Mouse (Mus musculus): ENCODE data around the gene Cyp2d22. TPM values are rescaled to one million over a fixed set of nuclear protein-coding genes. Genes with fewer than 3 reads are reported as not detected.

Gene Cyp2d22
- polyA plus RNA-seq, 1 experiment = 0.78 TPM

DNA sequence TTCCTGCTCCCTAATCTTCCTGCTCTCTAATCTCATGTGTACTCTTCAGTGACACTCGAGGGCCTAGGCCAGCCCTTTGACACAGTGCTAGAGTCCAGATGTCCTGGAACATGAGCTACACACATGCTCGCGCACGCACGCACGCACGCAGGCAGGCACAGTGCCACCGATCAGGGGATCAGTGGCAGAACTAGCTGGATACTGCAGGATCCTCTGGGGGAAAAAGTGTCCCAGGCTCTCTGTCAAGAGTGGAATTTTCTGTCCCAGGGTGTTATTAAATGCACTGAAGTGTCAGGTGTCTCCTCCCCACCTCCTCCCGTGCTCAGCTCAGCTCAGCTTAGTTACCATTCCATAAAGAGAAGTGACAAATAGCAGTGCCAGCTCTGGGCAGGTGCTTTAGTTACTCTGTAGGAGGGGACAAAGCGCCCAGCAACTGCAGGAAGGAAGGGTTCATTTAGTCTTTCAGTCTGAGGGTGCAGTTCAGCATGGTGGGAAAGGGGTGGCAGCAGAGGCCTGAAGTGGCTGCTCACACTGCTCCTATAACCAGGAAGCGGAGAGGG lies 18.5 kb downstream of the Cyp2d22 start:
- Histone ChIP-seq H3K4me1 (ENCODE audit: control insufficient read depth, insufficient read depth, low read length) (no peaks in the 10 kb centered on the region), H3K4me3 (ENCODE audit: insufficient read depth, low read length) (no peak overlapping the region), H3K27ac (ENCODE audit: insufficient read depth, low read depth, low read length) (no peak overlapping the region)
- TF ChIP-seq POLR2A (IDR thresholded peaks at IDR 0.05; ENCODE audit: borderline replicate concordance, low read depth, low read length) = no peak
- no peak for TF ChIP-seq CTCF (IDR thresholded peaks at IDR 0.05; ENCODE audit: low read depth, low read length)

DNA sequence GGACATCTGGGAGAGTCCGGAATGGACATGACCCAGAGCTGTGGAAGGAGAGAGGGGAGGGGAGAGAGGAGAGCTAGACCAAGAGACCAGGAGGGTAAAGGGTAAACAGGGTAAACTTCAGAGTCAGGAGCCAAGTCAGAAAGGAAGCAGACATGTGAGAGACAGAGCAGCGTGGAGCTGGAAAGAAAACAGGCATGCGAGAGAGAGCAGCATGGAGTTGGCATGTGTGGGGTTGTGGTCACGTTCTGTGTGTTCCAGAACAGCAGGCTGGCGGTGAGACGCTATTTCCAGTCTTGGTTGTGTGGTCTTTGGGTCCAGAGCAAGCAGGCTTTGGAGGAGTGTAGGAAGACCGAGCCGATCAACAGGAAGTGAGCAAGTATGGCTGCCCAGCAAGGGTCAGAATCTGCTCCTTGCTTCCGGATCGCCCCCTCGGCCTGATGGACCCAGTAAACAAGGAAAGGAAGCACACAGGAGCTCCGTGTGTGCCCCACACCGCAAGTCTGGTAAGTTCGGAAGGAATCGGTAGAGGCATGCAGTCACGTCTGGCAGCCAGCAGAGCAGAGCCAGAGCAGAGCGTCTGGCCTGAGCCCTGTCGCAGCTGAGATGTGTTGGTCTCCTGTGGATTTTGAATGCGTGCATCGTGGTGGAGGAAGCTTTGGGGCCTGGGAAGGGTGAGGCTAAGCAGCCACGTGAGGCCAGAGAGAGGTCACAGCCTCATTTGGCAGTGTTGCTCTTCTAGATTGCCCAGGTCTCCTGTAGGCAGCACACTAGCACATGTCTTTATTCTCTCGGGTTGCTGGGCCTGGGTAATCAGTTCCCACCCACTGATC lies 21.4 kb downstream of the Cyp2d22 start:
- Histone ChIP-seq H3K27ac (ENCODE audit: insufficient read depth, low read depth, low read length) (no peak overlapping the region), H3K4me1 (ENCODE audit: control insufficient read depth, insufficient read depth, low read length) (no peaks in the 10 kb centered on the region), H3K4me3 (ENCODE audit: insufficient read depth, low read length) (no peak overlapping the region)
- TF ChIP-seq CTCF (IDR thresholded peaks at IDR 0.05; ENCODE audit: low read depth, low read length) (no peak), POLR2A (IDR thresholded peaks at IDR 0.05; ENCODE audit: borderline replicate concordance, low read depth, low read length) (no peak)

DNA sequence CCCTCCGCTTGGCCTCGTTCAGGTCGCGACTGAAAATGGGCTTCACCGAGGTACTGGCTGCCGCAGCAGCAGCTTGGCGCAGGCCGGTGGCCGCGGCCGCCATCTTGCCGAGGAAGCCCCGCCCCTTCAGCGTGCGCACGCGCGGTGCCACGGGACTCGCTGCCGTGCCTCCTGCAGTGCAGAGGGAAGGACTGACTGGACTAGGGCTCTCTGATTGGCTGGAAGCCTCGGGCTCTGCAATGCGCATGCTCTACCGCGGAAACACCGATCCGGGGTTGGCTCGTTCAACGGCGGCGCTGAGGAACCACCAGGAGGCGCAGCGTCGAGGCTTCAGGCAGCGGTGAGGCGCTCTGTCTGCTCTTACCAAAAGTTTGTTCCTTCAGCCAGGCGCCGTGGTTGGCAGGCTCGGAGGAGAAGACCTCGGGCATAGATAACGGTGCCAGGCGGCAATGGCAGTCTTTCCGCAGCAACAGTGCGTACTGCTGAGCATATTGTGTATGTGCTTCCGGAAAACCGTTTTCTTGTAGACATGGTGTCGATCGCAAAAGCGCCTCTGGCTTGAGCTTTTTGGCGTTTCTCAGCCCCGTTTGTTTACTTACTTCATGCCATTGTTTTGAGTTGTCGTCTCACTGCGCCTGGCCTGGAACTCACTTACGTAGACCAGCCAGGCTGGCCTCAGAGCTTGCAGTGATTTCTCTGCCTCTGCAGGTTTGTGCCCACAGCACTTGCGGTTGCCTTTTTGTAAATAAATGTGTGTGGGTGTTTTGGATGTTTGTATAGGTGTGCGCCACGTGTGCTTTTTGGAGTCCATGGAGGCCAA lies 25.7 kb downstream of the Cyp2d22 start, which contains the start of gene Ndufa6:
TSS of gene Ndufa6 (minus strand) at position 197 of the 820 bp plus-strand sequence.
- TF ChIP-seq CTCF (IDR thresholded peaks at IDR 0.05; ENCODE audit: low read depth, low read length) = peak; percentile 41; the same call in 1 of the 2 replicates
- peak; percentile 96 for TF ChIP-seq POLR2A (IDR thresholded peaks at IDR 0.05; ENCODE audit: borderline replicate concordance, low read depth, low read length)
- peaks cover 10% of the 10 kb centered on the region for H3K4me1 ChIP-seq (ENCODE audit: control insufficient read depth, insufficient read depth, low read length)

DNA sequence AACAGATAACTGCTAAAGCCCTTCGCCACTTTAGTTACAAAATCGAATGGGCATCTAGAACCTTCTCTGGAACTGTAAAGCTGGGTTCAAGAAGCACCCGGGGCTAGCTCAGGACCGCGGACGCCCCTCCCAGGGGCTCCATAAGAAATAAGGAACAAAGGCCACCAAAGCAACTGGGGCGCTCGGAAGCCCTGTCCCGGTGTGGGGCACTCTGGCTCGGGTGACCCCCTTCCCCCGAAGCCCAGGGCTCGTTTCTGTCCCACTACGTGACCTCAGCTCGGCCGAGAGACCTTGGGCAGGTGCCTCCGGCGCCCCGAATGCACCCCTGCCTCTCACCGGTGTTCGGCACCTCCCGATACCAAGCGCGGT lies 26.3 kb downstream of the Cyp2d22 start:
- H3K4me1 ChIP-seq (ENCODE audit: control insufficient read depth, insufficient read depth, low read length) = peaks cover 15% of the 10 kb centered on the region
- TF ChIP-seq POLR2A (IDR thresholded peaks at IDR 0.05; ENCODE audit: borderline replicate concordance, low read depth, low read length) (no peak), CTCF (IDR thresholded peaks at IDR 0.05; ENCODE audit: low read depth, low read length) (no peak)
- peak overlapping the region; percentile 71 for H3K4me3 ChIP-seq (ENCODE audit: insufficient read depth, low read length)
- peak overlapping the region; percentile 8 for H3K27ac ChIP-seq (ENCODE audit: insufficient read depth, low read depth, low read length)

More for the DNA sequence above, 25.7 kb downstream of the Cyp2d22 start, which contains the start of gene Ndufa6:
- Histone ChIP-seq H3K4me3 (ENCODE audit: insufficient read depth, low read length) (peak within 1 kb of the TSS; percentile 77), H3K27ac (ENCODE audit: insufficient read depth, low read depth, low read length) (peak within 1 kb of the TSS; percentile 70)

DNA sequence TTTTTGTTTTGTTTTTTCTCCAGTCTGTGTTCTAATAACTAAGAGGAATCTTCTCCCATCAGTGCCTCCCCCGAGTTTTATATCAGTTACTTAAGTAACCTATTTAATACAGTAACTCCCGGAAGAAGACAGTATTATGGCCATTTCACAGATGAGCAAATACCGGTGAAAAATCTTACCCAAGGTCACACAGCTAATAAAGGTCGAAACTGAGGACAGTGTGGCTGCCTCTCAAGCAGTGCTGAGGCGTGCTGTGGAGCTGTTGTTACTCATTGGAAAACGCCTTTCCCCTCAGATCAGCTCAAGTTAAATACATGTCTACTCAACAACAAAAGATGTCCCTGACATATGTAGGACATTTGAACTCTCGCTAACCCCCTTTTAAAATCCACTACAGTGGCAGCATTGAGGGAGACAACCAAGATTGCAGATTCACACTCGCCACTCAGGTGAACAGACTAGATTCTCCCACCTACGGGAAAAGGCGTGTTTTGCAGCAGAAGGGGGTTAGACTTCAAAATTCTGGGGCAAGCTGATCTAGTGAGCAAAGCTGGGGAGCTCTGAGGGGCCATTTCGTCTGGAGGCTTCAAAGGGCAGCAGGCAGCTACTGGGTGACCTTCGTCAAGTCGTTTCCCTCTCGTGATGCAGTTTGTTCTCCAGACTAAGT lies 26.8 kb downstream of the Cyp2d22 start:
- H3K4me3 ChIP-seq (ENCODE audit: insufficient read depth, low read length) = peak overlapping the region; percentile 71
- peaks cover 19% of the 10 kb centered on the region for H3K4me1 ChIP-seq (ENCODE audit: control insufficient read depth, insufficient read depth, low read length)
- TF ChIP-seq POLR2A (IDR thresholded peaks at IDR 0.05; ENCODE audit: borderline replicate concordance, low read depth, low read length) (no peak), CTCF (IDR thresholded peaks at IDR 0.05; ENCODE audit: low read depth, low read length) (no peak)
- H3K27ac ChIP-seq (ENCODE audit: insufficient read depth, low read depth, low read length) = peak overlapping the region; percentile 8; the same call in 1 of the 2 replicates

DNA sequence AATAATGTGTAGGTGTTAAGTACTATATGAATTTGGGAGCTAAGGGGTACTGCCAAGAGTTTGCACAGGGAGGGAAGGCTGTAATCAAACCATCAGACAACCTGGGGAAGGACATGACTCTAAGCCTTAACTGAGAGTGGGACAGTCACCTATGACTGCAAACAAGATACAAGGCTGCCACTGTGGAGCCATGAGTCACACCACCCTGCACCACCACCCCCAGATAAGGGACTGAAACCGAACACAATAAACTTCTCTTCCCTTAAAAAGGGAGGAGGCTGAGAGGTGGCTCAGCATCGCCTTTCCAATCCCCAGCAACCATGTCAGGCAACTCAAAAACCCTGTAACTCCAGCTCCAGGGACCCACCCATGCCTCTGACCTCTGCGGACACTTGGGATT lies 28.6 kb downstream of the Cyp2d22 start:
- no peak overlapping the region for H3K27ac ChIP-seq (ENCODE audit: insufficient read depth, low read depth, low read length)
- H3K4me3 ChIP-seq (ENCODE audit: insufficient read depth, low read length) = no peak overlapping the region
- no peak for TF ChIP-seq CTCF (IDR thresholded peaks at IDR 0.05; ENCODE audit: low read depth, low read length)
- no peak for TF ChIP-seq POLR2A (IDR thresholded peaks at IDR 0.05; ENCODE audit: borderline replicate concordance, low read depth, low read length)
- H3K4me1 ChIP-seq (ENCODE audit: control insufficient read depth, insufficient read depth, low read length) = peaks cover 31% of the 10 kb centered on the region

DNA sequence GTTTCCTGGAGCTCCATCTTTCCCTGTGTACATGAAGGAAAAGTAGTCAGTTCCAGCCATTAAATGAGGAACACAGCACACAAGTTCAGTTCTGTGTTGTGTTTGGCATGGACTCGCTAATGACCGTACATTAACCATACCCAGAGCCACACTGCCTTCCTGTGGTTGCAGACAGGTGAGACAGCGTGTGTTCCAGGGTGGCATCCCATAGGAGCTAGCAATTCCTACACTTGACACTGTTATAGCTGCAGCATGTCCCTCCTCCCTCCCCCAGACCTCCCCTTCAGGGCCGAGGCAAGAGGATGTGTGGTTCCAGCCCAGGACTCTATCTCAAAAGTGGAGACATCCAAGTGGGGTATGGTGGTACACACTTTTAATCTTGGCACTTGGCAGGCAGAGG lies 29.7 kb downstream of the Cyp2d22 start:
- TF ChIP-seq POLR2A (IDR thresholded peaks at IDR 0.05; ENCODE audit: borderline replicate concordance, low read depth, low read length) (no peak), CTCF (IDR thresholded peaks at IDR 0.05; ENCODE audit: low read depth, low read length) (no peak)
- peaks cover 32% of the 10 kb centered on the region for H3K4me1 ChIP-seq (ENCODE audit: control insufficient read depth, insufficient read depth, low read length)
- no peak overlapping the region for H3K4me3 ChIP-seq (ENCODE audit: insufficient read depth, low read length)
- no peak overlapping the region for H3K27ac ChIP-seq (ENCODE audit: insufficient read depth, low read depth, low read length)

DNA sequence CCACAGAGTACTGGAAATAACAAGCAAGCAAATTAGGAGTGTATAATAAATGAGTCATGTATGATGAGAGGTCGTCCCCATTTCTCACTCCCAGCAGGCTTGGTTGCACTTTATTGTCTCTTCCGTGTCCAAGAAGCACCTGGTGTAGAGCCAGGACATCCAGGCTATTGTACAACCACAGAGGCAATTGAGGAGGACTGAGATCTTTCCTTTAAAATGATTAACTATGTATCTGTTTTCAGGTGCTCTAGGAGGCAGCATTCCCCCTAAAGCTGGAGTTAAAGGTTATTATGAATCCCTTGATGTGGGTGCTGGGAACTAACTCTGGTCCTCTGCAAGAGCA lies 31.1 kb downstream of the Cyp2d22 start:
- TF ChIP-seq POLR2A (IDR thresholded peaks at IDR 0.05; ENCODE audit: borderline replicate concordance, low read depth, low read length) = no peak
- TF ChIP-seq CTCF (IDR thresholded peaks at IDR 0.05; ENCODE audit: low read depth, low read length) = no peak
- no peak overlapping the region for H3K27ac ChIP-seq (ENCODE audit: insufficient read depth, low read depth, low read length)
- H3K4me1 ChIP-seq (ENCODE audit: control insufficient read depth, insufficient read depth, low read length) = peaks cover 35% of the 10 kb centered on the region
- H3K4me3 ChIP-seq (ENCODE audit: insufficient read depth, low read length) = no peak overlapping the region

DNA sequence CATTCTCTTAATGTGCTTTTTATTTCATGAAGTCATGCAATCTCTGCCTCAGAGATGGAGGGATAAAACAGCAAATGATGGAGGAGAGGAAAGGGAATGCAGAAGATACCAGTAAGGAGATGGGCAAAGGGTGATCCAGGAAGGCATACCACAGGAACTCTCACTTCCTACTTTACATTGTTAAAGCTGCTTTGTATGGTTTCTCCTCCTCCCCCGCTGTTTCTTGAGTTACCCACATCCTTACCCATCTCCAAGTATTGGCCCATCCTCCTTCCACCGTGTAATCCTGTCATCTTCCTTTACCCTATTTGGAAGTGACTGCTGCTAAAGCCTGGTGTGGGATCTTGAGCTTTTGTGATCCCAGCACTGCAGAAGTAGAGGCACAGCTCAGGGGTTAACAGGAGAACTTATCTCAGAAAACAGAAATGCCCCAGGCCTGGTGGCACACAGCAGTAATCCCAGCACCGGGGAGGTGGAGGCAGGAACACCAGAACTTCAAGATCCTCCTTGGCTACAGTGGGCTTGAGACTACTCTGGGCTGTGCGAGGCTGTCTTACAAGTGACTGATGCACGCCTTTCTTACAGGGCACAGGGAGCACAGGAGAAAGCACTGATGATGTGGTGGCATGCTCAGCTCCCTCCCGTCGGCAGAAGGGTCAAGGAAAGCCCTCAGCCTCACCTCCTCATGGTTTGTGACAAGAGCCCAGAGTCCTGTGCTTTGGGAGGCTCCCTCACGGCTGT lies 31.6 kb downstream of the Cyp2d22 start:
- Histone ChIP-seq H3K4me3 (ENCODE audit: insufficient read depth, low read length) (no peak overlapping the region), H3K4me1 (ENCODE audit: control insufficient read depth, insufficient read depth, low read length) (peaks cover 35% of the 10 kb centered on the region)

More for the DNA sequence above, 31.6 kb downstream of the Cyp2d22 start:
- peak overlapping the region; percentile 31; the same call in 1 of the 2 replicates for H3K27ac ChIP-seq (ENCODE audit: insufficient read depth, low read depth, low read length)
- no peak for TF ChIP-seq CTCF (IDR thresholded peaks at IDR 0.05; ENCODE audit: low read depth, low read length)
- no peak for TF ChIP-seq POLR2A (IDR thresholded peaks at IDR 0.05; ENCODE audit: borderline replicate concordance, low read depth, low read length)
